Mouse (Mus musculus) left cerebral cortex, adult 11 months (tissue): ENCODE measurements at regions not wholly inside any gene's neighbourhood (a gene's known extent, or its start where the extent isn't known, plus 50 kb on each side); places are given as distances from the start of the nearest gene placed in this dataset.
A peak's percentile ranks its signal among the peaks of the same experiment; 100 is the strongest.

ENCODE experiments used
- DNase-seq: peaks from one replicate; pipeline ENCODE4 v3.0.0; 2022; ENCODE audit warnings: low spot score

DNA sequence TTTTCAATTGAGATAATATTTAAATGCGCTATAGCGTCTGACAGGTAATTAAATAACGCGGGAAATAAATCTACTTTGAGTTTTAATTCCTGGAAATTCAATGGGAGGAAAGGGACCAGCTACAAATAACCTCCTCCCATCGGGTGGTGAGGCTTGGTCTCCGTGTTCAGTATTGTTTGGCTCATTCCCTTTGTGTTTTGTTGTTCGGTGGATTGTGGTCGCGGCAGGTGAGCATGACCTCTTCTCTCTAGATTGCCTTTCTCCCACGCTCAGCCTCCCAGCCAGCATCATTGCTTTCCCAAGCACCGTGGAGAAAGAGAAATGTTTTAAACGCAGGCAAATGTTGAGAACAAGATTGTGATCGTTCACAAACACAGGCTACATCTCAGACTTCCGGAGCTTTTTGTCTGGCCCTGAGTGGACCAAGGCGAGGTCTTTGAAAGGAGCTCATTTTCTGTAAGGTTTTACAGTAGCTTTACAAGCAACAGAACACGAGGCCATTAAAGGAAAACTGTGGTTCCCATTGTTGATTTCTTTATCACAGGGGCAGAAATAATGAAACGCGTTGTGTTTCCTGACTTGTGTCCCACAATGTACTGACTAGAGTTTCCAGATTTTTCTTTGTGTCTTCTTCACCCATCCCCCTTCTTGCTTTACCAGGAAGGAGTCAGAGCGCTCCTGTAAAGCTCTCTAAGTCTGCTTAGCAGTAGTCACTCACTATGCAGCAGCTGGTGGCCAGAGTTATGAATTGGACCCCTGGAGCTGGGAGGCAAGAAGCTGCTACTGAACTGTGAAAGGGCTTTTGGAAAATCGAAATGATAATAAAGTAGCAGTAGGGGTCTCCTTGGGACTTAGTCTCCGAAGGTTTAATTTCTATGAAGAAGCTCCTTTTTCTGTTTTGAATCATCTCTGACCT, 337.7 kb downstream of the Galc start:
- no peak for DNase-seq

DNA sequence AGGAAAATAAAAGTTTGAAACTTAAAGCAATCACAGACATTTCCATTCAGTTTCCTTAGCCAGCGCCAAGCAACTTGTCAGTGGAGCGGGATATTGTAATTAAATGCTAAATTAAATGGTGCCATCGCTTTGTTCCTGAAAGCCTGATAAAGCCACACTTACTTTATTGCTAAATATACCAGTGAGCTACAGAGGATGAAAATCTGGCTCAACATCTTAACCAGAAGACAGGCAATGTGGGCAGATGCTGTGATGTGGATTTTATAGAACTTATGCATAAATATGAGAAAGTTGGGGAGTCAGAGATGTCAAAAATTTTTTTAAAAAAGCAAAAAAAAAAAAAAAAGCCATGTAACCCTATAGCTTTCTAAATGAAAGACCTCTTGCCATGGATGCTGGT, 340.8 kb downstream of the Galc start:
- peak; percentile 19 for DNase-seq

- DNase-seq = no peak
Measured at GRCm38 (mm10) chr12:97915026-97915425, 344.2 kb downstream of the Galc start.

GRCm38 (mm10) chr12:97912730-97913129, 346.5 kb downstream of the Galc start:
- DNase-seq = no peak

GRCm38 (mm10) chr12:97899266-97899665, 360.0 kb downstream of the Galc start:
- no peak for DNase-seq

DNA sequence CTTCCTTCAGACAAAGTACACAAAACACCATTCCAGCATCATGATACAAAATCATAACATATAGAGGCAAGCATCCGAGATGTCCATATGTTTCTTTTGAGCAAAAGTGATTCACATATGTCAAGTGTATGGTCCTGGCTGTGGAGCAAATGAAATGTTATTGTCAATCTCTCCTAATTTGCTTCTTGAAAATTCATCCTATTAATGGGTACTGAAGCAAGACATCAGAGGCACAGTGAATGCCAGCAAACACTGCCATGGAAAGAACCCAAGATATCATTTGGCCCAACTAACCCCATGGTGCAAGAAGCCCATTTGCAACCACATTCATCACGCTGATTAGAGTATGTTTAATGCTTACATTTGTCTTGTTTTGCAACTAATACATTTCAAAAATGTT, 361.1 kb downstream of the Galc start:
- DNase-seq = no peak

GRCm38 (mm10) chr12:97895981-97896380, 363.3 kb downstream of the Galc start:
- no peak for DNase-seq

- no peak for DNase-seq
Measured at GRCm38 (mm10) chr12:97888801-97889455, 370.3 kb downstream of the Galc start.

GRCm38 (mm10) chr12:97888291-97888800, 370.9 kb downstream of the Galc start:
- no peak for DNase-seq

- no peak for DNase-seq
Measured at GRCm38 (mm10) chr12:97882439-97882838, 376.8 kb downstream of the Galc start.

DNA sequence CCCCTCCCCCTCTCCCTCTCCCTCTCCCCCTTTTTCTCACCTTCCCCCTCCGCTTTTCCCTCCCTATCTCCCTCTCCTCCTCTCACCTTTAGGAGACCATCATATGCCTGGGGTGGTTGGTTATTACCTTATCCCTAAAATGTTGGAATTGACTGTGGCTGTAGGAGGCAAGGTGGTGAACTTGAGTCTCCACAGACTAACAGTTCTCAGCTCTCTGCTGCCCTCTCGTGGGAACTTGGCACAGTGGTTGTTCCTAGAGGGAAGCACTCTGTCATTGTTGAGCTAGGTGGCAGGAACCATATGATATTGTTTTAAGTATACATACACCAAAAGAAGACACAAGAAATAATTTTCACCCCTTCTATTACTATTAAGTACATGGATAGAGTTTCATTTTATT, 386.9 kb downstream of the Galc start:
- peak; percentile 43 for DNase-seq

- DNase-seq = no peak
Measured at GRCm38 (mm10) chr12:97862921-97863320, 396.3 kb downstream of the Galc start.

DNA sequence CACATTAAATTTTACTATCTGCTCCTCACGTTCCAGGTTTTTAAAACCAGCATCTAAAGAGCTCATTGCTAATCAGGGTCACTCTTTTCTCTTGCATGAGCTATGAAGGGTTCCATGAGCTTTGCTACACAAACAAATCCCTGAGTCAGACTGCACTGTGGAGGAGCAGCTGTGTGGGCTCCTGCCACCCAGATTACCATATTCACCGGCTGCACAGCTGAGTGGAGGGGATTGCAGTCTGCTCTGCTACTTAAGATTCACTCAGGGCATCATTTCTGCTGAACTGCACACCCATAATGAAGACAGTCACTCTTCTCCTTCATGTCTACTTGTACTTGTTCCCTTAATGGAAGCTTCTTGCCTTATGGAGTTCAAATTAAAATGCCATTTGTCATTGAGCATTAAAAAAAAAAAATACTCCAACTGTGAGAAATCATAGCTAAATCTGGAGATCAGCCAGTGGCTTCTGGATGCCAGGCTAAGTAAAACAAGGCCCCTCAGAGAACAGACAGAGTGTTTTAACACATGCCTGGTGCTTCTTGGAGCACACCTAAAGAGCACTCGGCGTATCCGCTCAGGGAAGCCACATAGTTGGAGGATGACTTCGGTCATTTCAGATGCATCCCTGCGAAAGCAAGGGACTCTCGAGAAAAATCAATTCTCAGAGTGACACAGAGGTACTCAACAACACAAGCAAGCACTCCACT, 422.9 kb downstream of the Galc start:
- peak; percentile 38 for DNase-seq

GRCm38 (mm10) chr12:97793364-97794120, 465.7 kb downstream of the Galc start:
- DNase-seq = no peak

GRCm38 (mm10) chr12:97783476-97783875, 475.8 kb downstream of the Galc start:
- DNase-seq = no peak

DNA sequence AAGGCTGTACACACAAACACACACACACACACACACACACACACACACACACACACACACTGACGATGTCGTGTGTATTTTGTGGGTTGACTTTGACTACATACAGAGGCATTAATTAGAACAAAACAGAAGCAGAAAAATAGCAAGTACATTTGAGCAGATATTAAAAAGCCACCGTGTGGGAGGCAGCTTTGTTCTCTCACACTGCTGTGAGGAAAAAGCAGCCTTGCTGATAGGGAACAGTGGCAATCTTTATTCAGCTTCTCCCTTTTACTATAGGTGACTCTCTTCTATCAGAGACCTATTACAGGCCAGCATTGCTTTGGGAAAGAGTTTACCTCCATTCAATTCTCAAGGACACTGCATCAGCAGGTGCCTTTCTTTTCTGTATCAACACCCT, 500.1 kb downstream of the Galc start:
- DNase-seq = no peak

- DNase-seq = no peak
Measured at GRCm38 (mm10) chr12:97758624-97759023, 500.6 kb downstream of the Galc start.

DNA sequence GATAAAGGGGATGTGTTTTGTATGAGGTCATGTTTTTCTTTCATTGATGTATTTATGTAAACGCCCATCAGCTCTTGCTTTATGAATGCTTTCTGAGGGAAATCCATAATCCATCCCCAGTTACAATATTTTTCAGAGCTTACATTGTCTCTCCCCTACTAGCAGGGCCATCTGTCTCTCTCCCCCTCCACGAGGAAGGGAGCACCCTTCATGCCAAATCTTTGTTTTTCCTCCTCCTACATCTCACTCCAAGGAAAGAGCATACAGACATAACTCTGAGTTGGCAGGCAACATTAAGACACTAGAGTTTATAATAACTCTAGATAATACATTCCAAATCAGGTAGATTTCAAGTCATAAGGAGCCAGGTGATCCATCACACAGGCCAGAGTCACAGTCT, 509.1 kb downstream of the Galc start:
- no peak for DNase-seq

GRCm38 (mm10) chr12:97740927-97741326, 518.3 kb downstream of the Galc start:
- DNase-seq = no peak

DNA sequence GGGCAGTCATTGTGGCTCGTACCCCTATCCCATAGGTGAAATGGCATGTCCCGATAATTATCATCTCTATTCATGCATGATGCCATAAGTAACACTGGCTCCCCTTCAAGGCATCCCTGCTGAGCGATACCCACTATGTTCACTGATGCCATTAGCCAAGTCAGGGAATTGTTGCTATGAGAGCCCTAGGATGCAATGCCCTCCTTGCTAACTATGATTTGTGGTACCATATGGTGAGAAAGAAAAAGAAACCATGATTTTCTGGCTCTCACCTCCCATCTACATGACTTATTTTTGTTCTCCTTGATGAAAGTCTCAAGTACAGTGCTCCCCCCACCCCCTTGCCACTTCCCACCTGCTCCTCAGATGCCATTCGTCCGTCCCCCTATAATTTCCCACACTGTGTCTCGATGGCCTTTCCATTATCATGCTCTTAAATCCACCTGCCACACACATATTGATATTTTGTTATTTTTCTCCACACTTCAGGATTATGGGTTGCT, 527.1 kb downstream of the Galc start:
- no peak for DNase-seq

- DNase-seq = no peak
Measured at GRCm38 (mm10) chr12:97720554-97720953, 538.7 kb downstream of the Galc start.

DNA sequence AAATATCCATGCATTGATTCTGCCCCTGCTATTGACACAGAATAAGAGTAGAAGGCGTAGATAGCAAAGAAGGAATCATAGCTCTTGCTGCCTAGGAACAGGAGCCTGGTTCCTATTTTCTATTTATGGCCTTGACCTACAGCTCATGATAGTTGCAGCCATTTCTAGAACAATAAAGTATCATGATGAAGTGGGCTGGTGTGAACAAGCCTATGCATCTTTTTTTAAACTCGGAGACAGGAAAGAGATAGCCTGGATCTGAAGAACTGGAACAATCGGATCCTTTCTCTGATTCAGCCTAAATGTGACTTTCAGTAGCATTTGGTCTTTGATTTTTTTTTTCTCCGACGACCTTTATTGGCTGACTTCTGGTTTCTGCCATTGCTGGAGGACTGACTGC, 541.4 kb downstream of the Galc start:
- no peak for DNase-seq
